Mouse (Mus musculus): ENCODE results near the gene Prkcb.

Prkcb gene

GRCm38 (mm10) chr7:122476697-122477096 lies 188.1 kb downstream of the Prkcb start:
- no peak for DNase-seq

GRCm38 (mm10) chr7:122477118-122477517 lies 188.6 kb downstream of the Prkcb start:
- no peak for DNase-seq

- no peak for DNase-seq
Observed at GRCm38 (mm10) chr7:122477566-122478564, 189.3 kb downstream of the Prkcb start.

- DNase-seq: no peak
Observed at GRCm38 (mm10) chr7:122483949-122484348, 195.4 kb downstream of the Prkcb start.

- DNase-seq: peak; percentile 4
Observed at GRCm38 (mm10) chr7:122487929-122488571, 199.5 kb downstream of the Prkcb start.

- no peak for DNase-seq
Observed at GRCm38 (mm10) chr7:122492041-122492440, 203.5 kb downstream of the Prkcb start.

GRCm38 (mm10) chr7:122492936-122493335 lies 204.4 kb downstream of the Prkcb start:
- no peak for DNase-seq

- peak; percentile 32 for DNase-seq
Observed at GRCm38 (mm10) chr7:122494088-122494487, 205.5 kb downstream of the Prkcb start.

- no peak for DNase-seq
Observed at GRCm38 (mm10) chr7:122497516-122497915, 209.0 kb downstream of the Prkcb start.

- no peak for DNase-seq
Observed at GRCm38 (mm10) chr7:122498461-122498860, 209.9 kb downstream of the Prkcb start.

- DNase-seq: no peak
Observed at GRCm38 (mm10) chr7:122499743-122500597, 211.4 kb downstream of the Prkcb start.

- DNase-seq: no peak
Observed at GRCm38 (mm10) chr7:122506467-122506866, 217.9 kb downstream of the Prkcb start.

GRCm38 (mm10) chr7:122509903-122510302 lies 221.4 kb downstream of the Prkcb start:
- no peak for DNase-seq

GRCm38 (mm10) chr7:122512430-122512966 lies 223.9 kb downstream of the Prkcb start:
- DNase-seq: peak; percentile 2

- DNase-seq: no peak
Observed at GRCm38 (mm10) chr7:122520850-122521638, 232.5 kb downstream of the Prkcb start.

- DNase-seq: no peak
Observed at GRCm38 (mm10) chr7:122528201-122528600, 239.7 kb downstream of the Prkcb start.

- no peak for DNase-seq
Observed at GRCm38 (mm10) chr7:122528646-122529045, 240.1 kb downstream of the Prkcb start.

GRCm38 (mm10) chr7:122533566-122534360 lies 245.2 kb downstream of the Prkcb start:
- peak; percentile 30 for DNase-seq

- DNase-seq: no peak
Observed at GRCm38 (mm10) chr7:122544616-122545015, 256.1 kb downstream of the Prkcb start.

GRCm38 (mm10) chr7:122556575-122557140 lies 268.1 kb downstream of the Prkcb start:
- DNase-seq: no peak

Data from kidney, postnatal 14 days (tissue).